Mouse (Mus musculus) kidney, adult 2 months (tissue): ENCODE data around the gene Ddt.

Experiments used
- CTCF ChIP-seq: fragments of 200-500 bp; conservative IDR thresholded peaks from 2 replicates; pipeline ENCODE4 v1.5.1; 2011; ENCODE audit warnings: low read depth, mild to moderate bottlenecking, control low read depth, low read length, moderate library complexity, mixed read lengths; ENCODE audit not compliant: insufficient read depth, insufficient read length
- POLR2A ChIP-seq: fragments of 200-500 bp; IDR thresholded peaks from one replicate; pipeline ENCODE4 v1.6.1; 2011; ENCODE audit warnings: low read depth, low read length, control low read depth

DNA sequence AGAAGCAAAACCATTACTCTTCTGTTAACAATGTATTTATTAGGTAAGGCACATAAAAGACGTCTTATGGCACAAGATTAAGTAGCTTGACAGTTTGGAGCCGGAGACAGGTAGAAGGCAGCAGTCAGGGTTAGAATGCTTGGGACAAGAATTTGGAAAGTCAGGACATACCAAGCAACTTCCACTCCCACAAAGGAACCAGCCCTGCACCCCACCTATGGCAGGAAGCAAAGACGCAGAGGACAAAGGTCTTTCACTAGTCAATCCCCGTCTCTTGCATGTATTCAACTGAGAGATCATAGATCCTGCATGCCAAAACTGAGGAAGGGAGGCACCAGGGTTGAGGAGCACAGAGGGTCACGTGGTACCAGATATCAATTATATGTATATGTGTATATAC, 888 bp upstream of the Ddt start:
- no peak for TF ChIP-seq CTCF
- TF ChIP-seq POLR2A = no peak
